Mouse (Mus musculus): ENCODE measurements around the gene Asl. TPM values are rescaled to one million over a fixed set of nuclear protein-coding genes. Genes with fewer than 3 reads are reported as not detected.

Gene Asl
- total and polyA plus RNA-seq, 2 experiments from 2014 or later: 39.1 to 52.8 TPM

DNA sequence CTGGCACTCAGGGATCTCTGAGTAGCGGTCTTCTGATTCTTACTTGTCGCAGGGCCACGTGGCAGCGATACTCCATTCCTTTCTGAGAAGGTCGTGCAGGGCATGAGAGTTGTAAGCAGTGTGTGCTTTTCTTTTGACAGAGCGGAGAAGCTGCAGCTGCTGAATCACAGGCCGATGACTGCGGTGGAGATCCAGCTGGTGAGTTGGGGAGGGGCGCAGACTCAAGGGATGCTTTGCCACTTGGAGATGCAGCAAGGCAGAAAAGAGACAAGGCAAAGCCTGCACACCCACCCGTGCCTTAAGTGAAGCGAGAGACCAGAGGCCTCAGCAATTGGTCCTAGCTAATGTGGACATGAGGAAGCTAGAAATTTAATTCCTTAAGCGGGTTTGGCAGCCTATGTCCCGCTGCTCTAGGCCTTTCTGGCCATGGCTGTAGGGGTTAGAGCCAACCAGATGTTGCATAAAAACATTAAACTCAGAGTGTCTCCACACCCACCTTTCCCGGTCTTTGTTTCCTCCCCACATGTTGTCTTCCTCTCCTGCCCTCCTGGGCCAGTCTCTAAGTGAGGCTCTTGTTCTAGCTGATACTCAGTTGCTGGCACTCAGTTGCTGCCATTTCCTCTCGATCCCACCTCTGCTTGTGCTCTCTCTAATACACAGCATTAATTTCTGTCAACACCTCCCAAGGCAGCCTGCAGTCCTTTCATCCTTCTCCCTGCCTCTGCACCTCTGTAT, 19.9 kb upstream of the Asl start:
- no peaks in the 10 kb centered on the region for H3K9me3 ChIP-seq (ENCODE audit: low read length)
- no peak overlapping the region for H3K4me3 ChIP-seq (ENCODE audit: low read depth, low read length)
- H3K27ac ChIP-seq (ENCODE audit: low read depth, low read length): no peak overlapping the region
- H3K9ac ChIP-seq (replicated peaks; ENCODE audit: low read length, poor library complexity, severe bottlenecking): no peak overlapping the region
- 76% methylated on average over 15 of the region's 15 CpGs for WGBS
- H3K4me1 ChIP-seq (ENCODE audit: insufficient read depth, low read length): no peaks in the 10 kb centered on the region
- DNase-seq (ENCODE audit: low spot score) (peak; percentile 15), ATAC-seq (ENCODE audit: low FRiP score) (no peak)
- no peak for TF ChIP-seq CTCF (IDR thresholded peaks at IDR 0.05)
- no peak overlapping the region for H3K4me2 ChIP-seq (ENCODE audit: low read depth, low read length, poor library complexity, severe bottlenecking)
- no peaks in the 10 kb centered on the region for H3K27me3 ChIP-seq (ENCODE audit: insufficient read depth, low read length)
- H3K36me3 ChIP-seq (ENCODE audit: insufficient read depth, low read length): peaks cover 38% of the 10 kb centered on the region

DNA sequence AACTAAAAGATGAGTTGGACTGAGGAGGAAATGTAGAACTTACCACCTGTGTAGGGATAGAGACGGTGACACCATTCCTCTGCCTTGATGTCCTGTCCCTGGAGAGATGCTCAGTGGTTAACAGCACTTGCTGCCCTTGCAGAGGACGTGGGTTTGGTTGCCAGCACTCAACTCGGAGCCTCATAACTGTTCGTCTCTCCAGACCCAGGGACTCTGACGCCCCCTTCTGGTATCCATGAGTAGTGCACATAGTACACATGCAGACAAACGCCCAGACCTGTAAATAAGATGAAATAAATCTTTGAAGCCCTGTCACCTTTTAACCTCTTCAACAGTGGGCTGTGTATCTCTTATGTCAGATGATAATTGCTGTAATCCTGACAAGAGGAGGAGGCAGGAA, 18.0 kb upstream of the Asl start:
- Histone ChIP-seq H3K4me2 (ENCODE audit: low read depth, low read length, poor library complexity, severe bottlenecking) (no peak overlapping the region), H3K4me1 (ENCODE audit: insufficient read depth, low read length) (no peaks in the 10 kb centered on the region), H3K9ac (replicated peaks; ENCODE audit: low read length, poor library complexity, severe bottlenecking) (no peak overlapping the region), H3K4me3 (ENCODE audit: low read depth, low read length) (no peak overlapping the region), H3K36me3 (ENCODE audit: insufficient read depth, low read length) (peaks cover 45% of the 10 kb centered on the region), H3K27ac (ENCODE audit: low read depth, low read length) (no peak overlapping the region), H3K27me3 (ENCODE audit: insufficient read depth, low read length) (no peaks in the 10 kb centered on the region), H3K9me3 (ENCODE audit: low read length) (no peaks in the 10 kb centered on the region)
- TF ChIP-seq CTCF (IDR thresholded peaks at IDR 0.05): peak; percentile 49
- ATAC-seq (ENCODE audit: low FRiP score) (no peak), DNase-seq (ENCODE audit: low spot score) (no peak)
- 82% methylated on average over 6 of the region's 6 CpGs for WGBS

DNA sequence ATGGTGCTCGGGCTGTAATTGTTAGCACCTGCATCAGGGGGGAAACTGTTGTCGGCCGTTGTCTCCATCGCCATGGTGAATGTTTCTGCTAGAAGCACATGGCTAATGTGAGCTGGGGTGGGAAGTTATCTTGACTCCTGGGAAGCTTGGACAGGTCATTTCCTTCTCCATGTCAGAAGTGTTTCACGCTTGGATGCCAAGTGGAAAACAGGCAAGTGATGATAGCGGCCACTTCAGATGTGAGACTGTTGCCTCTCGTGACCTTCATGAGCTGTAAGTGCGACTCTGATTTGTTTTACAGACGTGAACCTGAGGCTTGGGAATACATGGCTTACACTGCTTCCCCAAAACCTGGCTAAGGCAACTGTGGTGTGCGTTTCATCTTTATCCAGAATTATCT, 17.5 kb upstream of the Asl start:
- Histone ChIP-seq H3K4me3 (ENCODE audit: low read depth, low read length) (no peak overlapping the region), H3K36me3 (ENCODE audit: insufficient read depth, low read length) (peaks cover 48% of the 10 kb centered on the region), H3K4me2 (ENCODE audit: low read depth, low read length, poor library complexity, severe bottlenecking) (no peak overlapping the region), H3K9me3 (ENCODE audit: low read length) (no peaks in the 10 kb centered on the region), H3K27me3 (ENCODE audit: insufficient read depth, low read length) (no peaks in the 10 kb centered on the region), H3K9ac (replicated peaks; ENCODE audit: low read length, poor library complexity, severe bottlenecking) (no peak overlapping the region), H3K27ac (ENCODE audit: low read depth, low read length) (no peak overlapping the region), H3K4me1 (ENCODE audit: insufficient read depth, low read length) (no peaks in the 10 kb centered on the region)
- WGBS: 90% methylated on average over 10 of the region's 10 CpGs
- no peak for DNase-seq (ENCODE audit: low spot score)
- no peak for TF ChIP-seq CTCF (IDR thresholded peaks at IDR 0.05)
- ATAC-seq (ENCODE audit: low FRiP score): no peak

DNA sequence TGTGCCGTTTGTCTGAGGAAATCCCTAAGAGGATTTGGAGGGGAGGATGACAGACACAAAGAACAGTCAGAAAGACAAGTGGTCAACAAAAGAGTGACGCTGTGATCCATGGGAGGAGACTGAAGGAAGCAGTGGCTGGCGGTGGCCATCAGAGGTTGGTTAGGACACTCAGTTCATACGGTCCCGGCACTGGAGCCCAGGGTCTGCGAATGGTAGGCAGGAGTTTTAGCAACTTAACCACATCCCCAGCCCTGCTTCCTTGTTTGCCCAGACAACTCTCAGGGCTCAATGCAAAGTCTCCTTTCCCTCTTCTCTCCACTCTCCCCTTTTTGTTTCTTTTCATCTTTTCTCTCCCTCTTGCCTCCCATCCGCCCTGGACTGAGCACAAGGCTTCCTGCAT, 17.1 kb upstream of the Asl start:
- Histone ChIP-seq H3K4me3 (ENCODE audit: low read depth, low read length) (no peak overlapping the region), H3K4me1 (ENCODE audit: insufficient read depth, low read length) (no peaks in the 10 kb centered on the region), H3K27me3 (ENCODE audit: insufficient read depth, low read length) (no peaks in the 10 kb centered on the region), H3K4me2 (ENCODE audit: low read depth, low read length, poor library complexity, severe bottlenecking) (no peak overlapping the region), H3K9me3 (ENCODE audit: low read length) (no peaks in the 10 kb centered on the region), H3K27ac (ENCODE audit: low read depth, low read length) (no peak overlapping the region), H3K36me3 (ENCODE audit: insufficient read depth, low read length) (peaks cover 45% of the 10 kb centered on the region), H3K9ac (replicated peaks; ENCODE audit: low read length, poor library complexity, severe bottlenecking) (no peak overlapping the region)
- ATAC-seq (ENCODE audit: low FRiP score): no peak
- DNase-seq (ENCODE audit: low spot score): no peak
- no peak for TF ChIP-seq CTCF (IDR thresholded peaks at IDR 0.05)
- WGBS: 67% methylated on average over 7 of the region's 7 CpGs

DNA sequence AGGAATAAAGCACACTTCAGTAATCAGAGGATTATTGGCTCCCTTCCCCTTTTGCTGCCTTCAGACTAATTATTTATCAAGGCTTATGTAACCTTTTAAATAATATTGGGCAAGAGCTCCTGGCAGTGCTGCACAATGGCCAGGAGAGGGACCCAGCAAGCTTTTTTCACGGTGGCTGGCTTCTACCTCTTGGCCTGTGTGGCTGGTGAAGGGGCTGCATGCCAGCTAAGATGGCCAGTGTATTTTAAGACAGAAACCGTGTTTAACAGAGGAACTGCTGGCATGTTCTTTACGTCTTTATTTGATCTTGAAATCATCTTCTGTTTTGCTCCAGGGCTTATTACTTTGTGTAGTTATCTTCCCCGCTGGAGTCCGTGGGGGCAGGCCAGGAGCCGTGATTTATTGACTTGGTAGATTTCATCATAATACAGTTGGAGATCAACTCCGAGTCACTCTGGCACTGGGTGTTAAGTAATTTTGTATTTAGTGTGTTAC, 15.2 kb upstream of the Asl start:
- no peaks in the 10 kb centered on the region for H3K4me1 ChIP-seq (ENCODE audit: insufficient read depth, low read length)
- peaks cover 51% of the 10 kb centered on the region for H3K36me3 ChIP-seq (ENCODE audit: insufficient read depth, low read length)
- H3K4me2 ChIP-seq (ENCODE audit: low read depth, low read length, poor library complexity, severe bottlenecking): no peak overlapping the region
- H3K27ac ChIP-seq (ENCODE audit: low read depth, low read length): no peak overlapping the region
- no peak overlapping the region for H3K4me3 ChIP-seq (ENCODE audit: low read depth, low read length)
- DNase-seq (ENCODE audit: low spot score) (peak; percentile 73), ATAC-seq (ENCODE audit: low FRiP score) (no peak)
- no peaks in the 10 kb centered on the region for H3K27me3 ChIP-seq (ENCODE audit: insufficient read depth, low read length)
- H3K9me3 ChIP-seq (ENCODE audit: low read length): no peaks in the 10 kb centered on the region
- TF ChIP-seq CTCF (IDR thresholded peaks at IDR 0.05): peak; percentile 70
- H3K9ac ChIP-seq (replicated peaks; ENCODE audit: low read length, poor library complexity, severe bottlenecking): no peak overlapping the region
- WGBS: 72% methylated on average over 7 of the region's 7 CpGs

DNA sequence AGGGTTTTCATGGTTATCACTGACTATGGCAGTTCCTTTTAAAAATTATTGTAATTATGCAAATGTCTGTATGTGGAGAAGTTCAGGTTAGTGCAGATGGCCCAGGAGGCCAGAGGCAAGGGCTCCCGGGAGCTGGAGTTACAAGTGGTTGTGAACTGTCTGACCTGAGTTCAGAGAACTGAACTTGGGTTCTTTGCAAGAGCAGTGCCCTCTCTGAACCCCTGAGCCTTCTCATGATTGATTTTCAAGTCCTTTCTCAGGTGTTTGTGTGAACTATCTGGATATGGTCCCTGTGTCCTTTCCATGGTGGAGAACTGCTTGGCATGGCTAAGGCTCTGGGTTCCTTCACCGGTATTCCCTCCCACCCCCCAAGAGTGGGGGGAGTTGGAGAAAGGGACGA, 14.7 kb upstream of the Asl start:
- Histone ChIP-seq H3K9me3 (ENCODE audit: low read length) (no peaks in the 10 kb centered on the region), H3K36me3 (ENCODE audit: insufficient read depth, low read length) (peaks cover 46% of the 10 kb centered on the region)

More for the DNA sequence above, 14.7 kb upstream of the Asl start:
- Histone ChIP-seq H3K4me3 (ENCODE audit: low read depth, low read length) (no peak overlapping the region), H3K4me2 (ENCODE audit: low read depth, low read length, poor library complexity, severe bottlenecking) (no peak overlapping the region), H3K27ac (ENCODE audit: low read depth, low read length) (no peak overlapping the region), H3K27me3 (ENCODE audit: insufficient read depth, low read length) (no peaks in the 10 kb centered on the region), H3K9ac (replicated peaks; ENCODE audit: low read length, poor library complexity, severe bottlenecking) (no peak overlapping the region), H3K4me1 (ENCODE audit: insufficient read depth, low read length) (no peaks in the 10 kb centered on the region)
- TF ChIP-seq CTCF (IDR thresholded peaks at IDR 0.05): no peak
- ATAC-seq (ENCODE audit: low FRiP score) (no peak), DNase-seq (ENCODE audit: low spot score) (no peak)
- WGBS: 90% methylated on average over 3 of the region's 3 CpGs
